Mouse (Mus musculus) neural tube, embryonic 12.5 days (tissue): ENCODE results near the gene Cant1. TPM values are rescaled to one million over a fixed set of nuclear protein-coding genes. Genes with fewer than 3 reads are reported as not detected.

Experiments
- ATAC-seq: fragments of 200-750 bp; cut with Nextera tagmentation; 2 replicates; pipeline ENCODE4 v1.8.0; 2017; ENCODE audit warnings: low read depth, mild to moderate bottlenecking, moderate TSS enrichment, moderate library complexity; ENCODE audit not compliant: low FRiP score
- H3K27ac ChIP-seq: fragments of 300-500 bp; sonication (generic); 2 replicates; pipeline ENCODE4 v1.5.1; 2016
- H3K27me3 ChIP-seq: fragments of 300-500 bp; sonication (generic); replicated peaks from 2 replicates; pipeline ENCODE4 v1.6.1; 2016; ENCODE audit warnings: mild to moderate bottlenecking
- H3K36me3 ChIP-seq: fragments of 300-500 bp; sonication (generic); 2 replicates; pipeline ENCODE4 v1.6.1; 2016; ENCODE audit warnings: mild to moderate bottlenecking
- H3K4me1 ChIP-seq: fragments of 300-500 bp; sonication (generic); 2 replicates; pipeline ENCODE4 v1.6.1; 2016
- H3K4me2 ChIP-seq: fragments of 300-500 bp; sonication (generic); replicated peaks from 2 replicates; pipeline ENCODE4 v1.6.1; 2016; ENCODE audit warnings: mild to moderate bottlenecking
- H3K4me3 ChIP-seq: fragments of 300-500 bp; sonication (generic); 2 replicates; pipeline ENCODE4 v1.5.1; 2016
- H3K9ac ChIP-seq: fragments of 300-500 bp; sonication (generic); 2 replicates; pipeline ENCODE4 v1.6.1; 2016; ENCODE audit warnings: mild to moderate bottlenecking
- H3K9me3 ChIP-seq: fragments of 300-500 bp; sonication (generic); 2 replicates; pipeline ENCODE4 v1.6.1; 2016; ENCODE audit warnings: mild to moderate bottlenecking
- WGBS: fragments of 180-500 bp; shearing (Covaris S2); methylation state at CpG from one replicate; pipeline ENCODE4 v1.1.7; 2016; 5-methylcytosine and 5-hydroxymethylcytosine counted together
- polyA plus RNA-seq: library from polyadenylated mRNA; unstranded; fragments of >200 nt; fragmentation: Nextera tagmentation; extraction: Ambion mirVana; gene quantifications from 2 replicates; pipeline ENCODE4 v1.2.1, GENCODE M21; 2016

Cant1 gene
- polyA plus RNA-seq, 1 experiment from 2014 or later = 32.1 TPM

- no peak overlapping the region for H3K4me2 ChIP-seq
- peaks cover 4% of the 10 kb centered on the region for H3K27me3 ChIP-seq
- peak; percentile 53; the same call in 1 of the 2 replicates for ATAC-seq
- 15% methylated on average over 3 of the region's 3 CpGs for WGBS
- no peaks in the 10 kb centered on the region for H3K36me3 ChIP-seq
- H3K4me1 ChIP-seq = no peaks in the 10 kb centered on the region
- H3K4me3 ChIP-seq = no peak overlapping the region
- H3K9ac ChIP-seq = no peak overlapping the region
- no peaks in the 10 kb centered on the region for H3K9me3 ChIP-seq
- no peak overlapping the region for H3K27ac ChIP-seq
Measured at GRCm38 (mm10) chr11:118445843-118446242, 27.0 kb upstream of the Cant1 start.

GRCm38 (mm10) chr11:118443201-118443970 lies 24.5 kb upstream of the Cant1 start:
- no peak for ATAC-seq
- H3K36me3 ChIP-seq = no peaks in the 10 kb centered on the region

GRCm38 (mm10) chr11:118442691-118443090 lies 23.8 kb upstream of the Cant1 start:
- 83% methylated on average over 13 of the region's 13 CpGs for WGBS
- ATAC-seq = no peak
- Histone ChIP-seq H3K9me3 (no peaks in the 10 kb centered on the region), H3K4me2 (no peak overlapping the region), H3K36me3 (no peaks in the 10 kb centered on the region), H3K27me3 (peaks cover 4% of the 10 kb centered on the region), H3K27ac (no peak overlapping the region), H3K4me1 (peaks cover 19% of the 10 kb centered on the region), H3K9ac (no peak overlapping the region), H3K4me3 (no peak overlapping the region)

More at GRCm38 (mm10) chr11:118443201-118443970, 24.5 kb upstream of the Cant1 start:
- Histone ChIP-seq H3K4me2 (no peak overlapping the region), H3K27me3 (peaks cover 4% of the 10 kb centered on the region), H3K9me3 (no peaks in the 10 kb centered on the region), H3K27ac (no peak overlapping the region), H3K9ac (no peak overlapping the region), H3K4me3 (no peak overlapping the region), H3K4me1 (peaks cover 14% of the 10 kb centered on the region)
- WGBS = 32% methylated on average over 11 of the region's 11 CpGs

- no peak overlapping the region for H3K4me3 ChIP-seq
- no peaks in the 10 kb centered on the region for H3K36me3 ChIP-seq
- peak overlapping the region; percentile 68; the same call in 1 of the 2 replicates for H3K27ac ChIP-seq
- peaks cover 30% of the 10 kb centered on the region for H3K4me1 ChIP-seq
- WGBS = 18% methylated on average over 11 of the region's 11 CpGs
- no peaks in the 10 kb centered on the region for H3K9me3 ChIP-seq
- no peaks in the 10 kb centered on the region for H3K27me3 ChIP-seq
- peak; percentile 57; the same call in 1 of the 2 replicates for ATAC-seq
- H3K4me2 ChIP-seq = peak overlapping the region; percentile 20
- H3K9ac ChIP-seq = no peak overlapping the region; the same call in 1 of the 2 replicates
Measured at GRCm38 (mm10) chr11:118438665-118439414, 20.0 kb upstream of the Cant1 start.

- H3K27me3 ChIP-seq = no peaks in the 10 kb centered on the region
- ATAC-seq = no peak
Measured at GRCm38 (mm10) chr11:118436471-118436935, 17.6 kb upstream of the Cant1 start.

GRCm38 (mm10) chr11:118434093-118434492 lies 15.2 kb upstream of the Cant1 start:
- Histone ChIP-seq H3K4me2 (0 out of 2 replicates have a peak overlapping the region, but pooled peaks have one; percentile 2), H3K4me1 (peaks cover 31% of the 10 kb centered on the region), H3K36me3 (no peaks in the 10 kb centered on the region), H3K27ac (no peak overlapping the region), H3K9me3 (no peaks in the 10 kb centered on the region), H3K4me3 (no peak overlapping the region), H3K9ac (no peak overlapping the region), H3K27me3 (no peaks in the 10 kb centered on the region)
- WGBS = 50% methylated on average over 13 of the region's 13 CpGs
- ATAC-seq = no peak

More at GRCm38 (mm10) chr11:118436471-118436935, 17.6 kb upstream of the Cant1 start:
- H3K36me3 ChIP-seq = no peaks in the 10 kb centered on the region
- peaks cover 34% of the 10 kb centered on the region for H3K4me1 ChIP-seq
- H3K27ac ChIP-seq = no peak overlapping the region
- 33% methylated on average over 6 of the region's 6 CpGs for WGBS
- no peak overlapping the region for H3K9ac ChIP-seq
- H3K4me3 ChIP-seq = no peak overlapping the region
- H3K4me2 ChIP-seq = no peak overlapping the region
- no peaks in the 10 kb centered on the region for H3K9me3 ChIP-seq

- H3K36me3 ChIP-seq = no peaks in the 10 kb centered on the region
- 0 out of 2 replicates have a peak, but pooled peaks cover 3% of the 10 kb centered on the region for H3K27me3 ChIP-seq
- H3K9ac ChIP-seq = no peak overlapping the region
- 76% methylated on average over 10 of the region's 10 CpGs for WGBS
- H3K9me3 ChIP-seq = no peaks in the 10 kb centered on the region
- H3K27ac ChIP-seq = no peak overlapping the region
- peaks cover 31% of the 10 kb centered on the region for H3K4me1 ChIP-seq
- 0 out of 2 replicates have a peak overlapping the region, but pooled peaks have one; percentile 2 for H3K4me2 ChIP-seq
- ATAC-seq = no peak
- no peak overlapping the region for H3K4me3 ChIP-seq
Measured at GRCm38 (mm10) chr11:118433398-118433868, 14.5 kb upstream of the Cant1 start.

GRCm38 (mm10) chr11:118431100-118431948 lies 12.4 kb upstream of the Cant1 start:
- no peaks in the 10 kb centered on the region for H3K36me3 ChIP-seq
- H3K9ac ChIP-seq = no peak overlapping the region
- H3K4me1 ChIP-seq = peaks cover 26% of the 10 kb centered on the region
- no peaks in the 10 kb centered on the region for H3K9me3 ChIP-seq
- no peak overlapping the region for H3K4me2 ChIP-seq
- no peak overlapping the region for H3K4me3 ChIP-seq
- 78% methylated on average over 16 of the region's 16 CpGs for WGBS
- ATAC-seq = no peak
- H3K27me3 ChIP-seq = 0 out of 2 replicates have a peak, but pooled peaks cover 3% of the 10 kb centered on the region
- H3K27ac ChIP-seq = no peak overlapping the region

- no peak overlapping the region for H3K9ac ChIP-seq
- 0 out of 2 replicates have a peak, but pooled peaks cover 3% of the 10 kb centered on the region for H3K27me3 ChIP-seq
- no peak for ATAC-seq
- peaks cover 25% of the 10 kb centered on the region for H3K4me1 ChIP-seq
- 57% methylated on average over 4 of the region's 4 CpGs for whole genome bisulfite sequencing
- no peak overlapping the region for H3K4me2 ChIP-seq
- no peaks in the 10 kb centered on the region for H3K9me3 ChIP-seq
- H3K4me3 ChIP-seq = no peak overlapping the region
- no peaks in the 10 kb centered on the region for H3K36me3 ChIP-seq
- no peak overlapping the region for H3K27ac ChIP-seq
Measured at GRCm38 (mm10) chr11:118430291-118430885, 11.5 kb upstream of the Cant1 start.

GRCm38 (mm10) chr11:118428944-118429709 lies 10.2 kb upstream of the Cant1 start:
- WGBS = 68% methylated on average over 8 of the region's 8 CpGs
- no peak overlapping the region for H3K27ac ChIP-seq
- peak overlapping the region; percentile 46 for H3K4me2 ChIP-seq
- no peaks in the 10 kb centered on the region for H3K36me3 ChIP-seq
- H3K4me3 ChIP-seq = no peak overlapping the region
- H3K9ac ChIP-seq = no peak overlapping the region
- H3K27me3 ChIP-seq = 0 out of 2 replicates have a peak, but pooled peaks cover 5% of the 10 kb centered on the region
- H3K9me3 ChIP-seq = no peaks in the 10 kb centered on the region
- no peak for ATAC-seq
- peaks cover 25% of the 10 kb centered on the region for H3K4me1 ChIP-seq
